Mouse (Mus musculus) heart, postnatal 36 days (tissue): Measurements from ENCODE around the gene Dcx. TPM values are rescaled to one million over a fixed set of nuclear protein-coding genes. Genes with fewer than 3 reads are reported as not detected.
A peak's percentile ranks its signal among the peaks of the same experiment; 100 is the strongest.

Source experiments
- DNase-seq, 2 experiments: peaks; one replicate each; pipeline ENCODE4 v3.0.0; 2021 to 2022
- intact Hi-C: fragments of 180-260 bp; cut with DNase I; formaldehyde crosslinking; loops from one replicate; pipeline ENCODE4 v1.15.1; 2025
- microRNA-seq, 2 experiments: library from miRNA; unstranded; fragments of <30 nt; microRNA quantifications; one replicate each; pipeline ENCODE4 v1.2.0; 2021; ENCODE audit warnings: borderline number of aligned reads in 2 of 2
- total RNA-seq, 2 experiments: library from RNA; stranded (reverse); gene quantifications; 2 replicates each; pipeline ENCODE4 v1.2.3; 2021

The Dcx gene
- total RNA-seq, 2 experiments from 2014 or later = not detected

DNA sequence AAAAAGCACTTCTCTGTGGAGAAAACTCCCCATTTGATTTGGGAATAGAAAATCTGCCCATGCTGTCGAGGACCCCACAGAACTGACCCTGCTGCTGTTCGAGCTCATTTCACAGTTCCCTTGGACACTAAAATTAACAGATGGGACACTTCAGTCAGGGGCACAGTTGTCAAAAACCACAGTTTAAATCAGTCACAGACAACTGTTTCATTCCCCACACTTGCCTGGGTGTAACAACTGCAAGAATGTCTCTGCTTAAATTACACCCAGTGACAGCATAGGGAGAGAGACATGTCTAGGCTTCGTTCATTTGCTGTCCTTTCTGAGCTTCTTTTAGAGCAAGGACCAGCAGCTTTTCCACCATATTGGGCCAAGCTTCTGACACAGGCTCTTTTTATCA, 86.5 kb downstream of the Dcx start:
- intact Hi-C loops = no loop called here

DNA sequence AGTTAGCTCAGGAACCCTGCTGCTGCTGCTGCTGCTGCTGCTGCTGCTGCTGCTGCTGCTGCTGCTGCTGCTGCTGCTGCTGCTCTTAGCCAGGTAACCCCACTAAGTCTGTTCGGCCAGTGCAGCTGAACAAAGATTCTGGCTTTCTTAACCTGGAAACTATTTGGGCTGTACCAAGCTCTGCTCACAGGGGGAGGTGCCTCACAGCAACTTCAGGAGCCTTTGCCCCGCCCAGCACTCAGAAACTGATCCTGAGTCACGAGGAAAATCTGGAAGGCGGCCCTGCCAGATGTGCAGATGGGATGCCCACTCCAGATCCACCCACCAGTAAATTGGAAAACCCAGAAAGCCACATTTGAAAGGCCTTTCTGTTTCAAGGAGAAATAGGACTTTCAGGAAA, 105.9 kb downstream of the Dcx start, which contains the start of gene Capn6:
Capn6 (minus strand) TSS at position 203 of the 400 bp plus-strand sequence.
- peak; percentile 1 to 4 for DNase-seq
- intact Hi-C loops = no loop called here

More for the DNA sequence above, 86.5 kb downstream of the Dcx start:
- DNase-seq = no peak

DNA sequence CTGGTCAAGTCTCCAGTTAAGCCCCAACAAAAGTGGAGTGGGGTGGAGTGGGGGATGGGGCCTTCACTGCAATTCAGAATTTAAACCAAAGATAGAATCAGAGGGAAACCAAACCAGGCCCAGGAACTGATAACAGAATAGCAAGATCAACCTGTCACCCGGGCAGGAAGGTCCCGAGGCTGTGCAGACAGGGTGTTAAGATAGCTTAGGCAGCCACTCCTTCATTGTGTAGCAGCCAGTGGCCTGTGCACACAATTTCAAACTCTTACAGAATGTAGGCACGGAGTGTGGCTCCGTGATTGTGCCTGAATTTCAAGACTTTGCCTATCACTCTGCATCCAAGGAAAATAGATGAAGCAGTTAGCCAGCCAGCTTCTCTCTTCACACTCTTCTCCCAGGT, 106.6 kb downstream of the Dcx start:
- intact Hi-C loops = no loop called here
- no peak for DNase-seq

DNA sequence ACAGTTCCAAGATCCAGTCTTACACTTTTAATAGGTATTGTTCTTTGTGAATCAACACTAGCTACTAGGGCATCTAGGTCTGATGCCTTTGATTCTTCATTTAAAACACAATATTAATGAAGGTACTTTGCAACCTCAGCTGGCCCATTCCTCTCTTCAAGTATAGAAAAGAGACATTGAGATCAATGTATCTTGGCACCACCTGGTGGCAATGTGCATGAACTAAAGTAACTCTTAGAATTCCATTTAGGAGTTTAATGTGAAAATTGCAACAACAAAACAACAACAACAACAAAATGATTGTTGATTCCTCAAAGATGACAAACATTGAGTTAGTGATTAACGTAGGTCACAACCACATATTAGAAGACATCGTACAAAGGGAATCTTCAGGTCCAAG, 114.2 kb downstream of the Dcx start:
- DNase-seq = no peak
- intact Hi-C loops = no loop called here

DNA sequence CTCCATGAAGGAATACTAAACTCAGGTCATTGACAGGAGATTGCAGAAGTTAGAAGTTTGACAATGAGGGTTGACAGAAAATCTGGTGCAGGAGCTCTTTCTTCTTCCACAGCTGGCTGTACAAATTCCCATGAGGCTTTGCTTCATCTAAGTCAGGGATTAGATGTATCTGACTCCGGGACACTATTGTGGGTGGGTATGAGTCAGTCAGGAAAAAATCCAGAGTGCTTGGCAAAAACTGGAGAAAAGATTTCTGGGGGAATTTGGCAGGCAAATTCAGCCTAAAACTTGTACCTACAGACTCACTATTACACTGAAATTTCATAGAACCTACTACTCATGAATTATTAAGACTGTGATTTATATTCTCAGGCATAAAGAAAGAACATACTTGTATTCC, 117.2 kb downstream of the Dcx start:
- intact Hi-C loops = no loop called here
- DNase-seq = no peak

Small RNAs within 50 kb of the gene (microRNA-seq; reads per million reads assigned to microRNA genes)
- 0 reads per million in 2 experiments for gene Gm47298

Other genes with a start within 250 kb of the Dcx start
- 1 to 10 TPM; 1.0 to 1.2 TPM for gene Capn6, start 105.9 kb downstream of the Dcx start, total RNA-seq
- gene A730046J19Rik, start 220.4 kb upstream of the Dcx start, total RNA-seq = under 1 TPM; 0.44 to 0.57 TPM